Mouse (Mus musculus): ENCODE measurements around the gene Irf2bp2. TPM values are rescaled to one million over a fixed set of nuclear protein-coding genes. Genes with fewer than 3 reads are reported as not detected.
"Not testable (repeated sequence)": the region's sequence is repeated elsewhere in the genome, so short reads cannot be mapped to it uniquely, and the experiment has no call there.

The Irf2bp2 gene
- polyA plus RNA-seq, 1 experiment from 2014 or later: 9.0 TPM

DNA sequence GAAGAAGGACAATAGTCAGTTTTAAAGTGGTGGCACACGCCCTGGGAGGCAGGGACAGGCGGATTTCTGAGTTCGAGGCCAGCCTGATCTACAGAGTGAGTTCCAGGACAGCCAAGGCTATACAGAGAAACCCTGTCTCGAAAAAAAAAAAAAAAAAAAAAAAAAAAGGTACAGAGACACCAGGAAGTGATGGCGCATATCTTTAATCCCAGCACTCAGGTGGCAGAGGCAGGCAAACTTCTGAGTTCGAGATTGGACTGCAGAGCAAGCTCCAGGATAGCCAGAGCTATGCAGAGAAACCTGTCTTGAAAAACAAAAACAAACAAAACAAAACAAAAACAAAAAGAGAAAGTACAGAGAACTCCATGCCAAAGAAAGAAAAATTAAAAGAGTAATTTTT, 6.6 kb upstream of the Irf2bp2 start:
- not testable (repeated sequence) for H3K9me3 ChIP-seq; ATAC-seq (ENCODE audit: low FRiP score); H3K27me3 ChIP-seq; H3K36me3 ChIP-seq; H3K4me2 ChIP-seq; H3K4me3 ChIP-seq; H3K9ac ChIP-seq
- WGBS: 90% methylated on average over 6 of the region's 6 CpGs
- H3K27ac ChIP-seq: 0 out of 2 replicates have a peak overlapping the region, but pooled peaks have one; percentile 1
- peaks cover 57% of the 10 kb centered on the region for H3K4me1 ChIP-seq (replicated peaks)

DNA sequence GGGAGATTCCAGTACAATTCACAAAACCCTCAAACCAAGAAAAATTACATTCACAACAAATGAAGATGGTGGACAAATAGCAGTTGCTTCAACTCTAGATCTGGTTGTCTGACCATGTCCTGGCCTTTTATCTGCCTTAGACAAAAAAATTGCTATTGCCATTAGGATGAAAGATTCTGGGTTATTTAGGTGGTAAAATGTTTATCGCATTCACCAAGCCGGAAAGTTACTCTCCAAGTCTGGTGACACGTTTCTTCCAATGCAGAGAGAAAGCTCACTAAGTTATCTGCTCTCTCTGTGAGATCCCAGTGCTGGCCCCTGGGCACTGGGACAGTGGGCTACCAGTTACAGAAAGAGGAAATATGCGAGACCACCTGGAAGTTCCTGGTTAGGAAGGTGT, 5.5 kb upstream of the Irf2bp2 start:
- WGBS: 89% methylated on average over 4 of the region's 4 CpGs
- H3K4me1 ChIP-seq (replicated peaks): peaks cover 65% of the 10 kb centered on the region
- no peaks in the 10 kb centered on the region for H3K27me3 ChIP-seq
- H3K4me3 ChIP-seq: no peak overlapping the region
- no peak overlapping the region for H3K4me2 ChIP-seq
- H3K9ac ChIP-seq: no peak overlapping the region
- ATAC-seq (ENCODE audit: low FRiP score): no peak
- no peaks in the 10 kb centered on the region for H3K9me3 ChIP-seq
- no peak overlapping the region for H3K27ac ChIP-seq
- H3K36me3 ChIP-seq: no peaks in the 10 kb centered on the region

DNA sequence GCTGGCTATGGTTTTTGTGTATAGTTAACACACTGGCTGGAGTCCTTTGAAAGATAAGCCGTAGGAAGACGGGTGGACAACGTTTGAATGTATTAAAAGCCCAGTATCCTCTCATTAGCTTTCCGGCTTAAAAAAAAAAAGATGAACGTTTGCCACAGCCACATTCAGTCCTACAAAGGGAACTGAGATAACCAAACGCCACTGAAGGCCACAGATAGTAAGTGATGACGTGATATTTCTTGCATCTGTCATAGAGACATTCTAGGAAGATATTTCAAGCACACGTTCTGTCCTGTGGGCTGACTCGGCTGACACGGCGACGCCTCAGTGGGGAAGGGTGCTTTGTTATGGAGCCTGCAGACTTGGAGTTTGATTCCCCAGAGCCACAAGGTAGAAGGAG, 4.4 kb upstream of the Irf2bp2 start:
- H3K4me2 ChIP-seq: no peak overlapping the region
- no peak for ATAC-seq (ENCODE audit: low FRiP score)
- H3K27me3 ChIP-seq: no peaks in the 10 kb centered on the region
- WGBS: 58% methylated on average over 12 of the region's 12 CpGs
- no peaks in the 10 kb centered on the region for H3K9me3 ChIP-seq
- H3K27ac ChIP-seq: no peak overlapping the region
- H3K9ac ChIP-seq: no peak overlapping the region
- H3K4me1 ChIP-seq (replicated peaks): peaks cover 63% of the 10 kb centered on the region
- H3K4me3 ChIP-seq: no peak overlapping the region
- no peaks in the 10 kb centered on the region for H3K36me3 ChIP-seq

GRCm38 (mm10) chr8:126596721-126597120, 2.9 kb upstream of the Irf2bp2 start:
- no peak for ATAC-seq (ENCODE audit: low FRiP score)
- Histone ChIP-seq H3K4me3 (no peak overlapping the region), H3K27ac (peak overlapping the region; percentile 99), H3K4me1 (replicated peaks) (peaks cover 52% of the 10 kb centered on the region), H3K27me3 (no peaks in the 10 kb centered on the region), H3K9me3 (no peaks in the 10 kb centered on the region), H3K9ac (peak overlapping the region; percentile 93), H3K4me2 (peak overlapping the region; percentile 72; the same call in 1 of the 2 replicates), H3K36me3 (no peaks in the 10 kb centered on the region)
- WGBS: 81% methylated on average over 5 of the region's 5 CpGs

DNA sequence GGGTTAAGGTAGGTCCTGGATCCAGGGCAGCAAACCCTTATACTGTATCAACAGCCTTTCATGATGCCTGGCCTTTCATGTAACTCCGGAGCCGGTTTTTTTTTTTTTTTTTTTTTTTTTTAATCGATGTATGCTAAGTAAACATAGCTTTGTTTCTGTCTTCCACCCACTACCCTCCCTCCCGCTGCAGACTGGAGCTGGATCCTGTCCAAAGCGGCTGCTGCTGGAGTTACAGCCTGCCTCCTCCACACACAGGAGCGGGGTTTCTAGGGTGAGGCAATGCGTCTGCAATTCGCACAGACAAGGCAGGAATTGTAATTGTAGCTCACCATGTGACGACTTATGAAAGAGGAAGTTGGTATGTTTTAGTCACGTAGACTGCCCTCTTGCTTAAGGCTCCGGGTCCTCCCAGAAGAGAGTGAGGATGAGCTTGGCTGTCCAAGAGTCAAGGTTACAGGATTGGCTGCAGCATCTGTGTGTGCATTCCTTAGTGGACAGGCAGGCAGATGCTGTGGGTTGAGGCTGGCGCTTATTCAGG, 2.4 kb upstream of the Irf2bp2 start:
- peaks cover 4% of the 10 kb centered on the region for H3K36me3 ChIP-seq
- H3K27me3 ChIP-seq: no peaks in the 10 kb centered on the region
- H3K9me3 ChIP-seq: no peaks in the 10 kb centered on the region
- H3K27ac ChIP-seq: peak overlapping the region; percentile 99
- peak overlapping the region; percentile 100 for H3K4me3 ChIP-seq
- 16% methylated on average over 12 of the region's 12 CpGs for WGBS
- peak overlapping the region; percentile 93 for H3K9ac ChIP-seq
- ATAC-seq (ENCODE audit: low FRiP score): peak; percentile 21; the same call in 1 of the 2 replicates
- peaks cover 52% of the 10 kb centered on the region for H3K4me1 ChIP-seq (replicated peaks)
- peak overlapping the region; percentile 72 for H3K4me2 ChIP-seq

GRCm38 (mm10) chr8:126595204-126596061, 1.6 kb upstream of the Irf2bp2 start:
- H3K4me1 ChIP-seq (replicated peaks): peaks cover 50% of the 10 kb centered on the region

GRCm38 (mm10) chr8:126594481-126595000, 755 bp upstream of the Irf2bp2 start:
- Histone ChIP-seq H3K4me2 (peak overlapping the region; percentile 72), H3K9ac (peak overlapping the region; percentile 93), H3K4me1 (replicated peaks) (peaks cover 54% of the 10 kb centered on the region), H3K36me3 (peaks cover 7% of the 10 kb centered on the region), H3K27ac (peak overlapping the region; percentile 99), H3K9me3 (no peaks in the 10 kb centered on the region), H3K4me3 (peak overlapping the region; percentile 100), H3K27me3 (no peaks in the 10 kb centered on the region)
- under 1% methylated on average over 48 of the region's 48 CpGs for WGBS
- peak; percentile 92 for ATAC-seq (ENCODE audit: low FRiP score)

More at GRCm38 (mm10) chr8:126595204-126596061, 1.6 kb upstream of the Irf2bp2 start:
- 15% methylated on average over 16 of the region's 16 CpGs for WGBS
- Histone ChIP-seq H3K9me3 (no peaks in the 10 kb centered on the region), H3K9ac (peak overlapping the region; percentile 93), H3K27me3 (no peaks in the 10 kb centered on the region), H3K27ac (peak overlapping the region; percentile 99), H3K4me2 (peak overlapping the region; percentile 72), H3K4me3 (peak overlapping the region; percentile 100), H3K36me3 (peaks cover 7% of the 10 kb centered on the region)
- ATAC-seq (ENCODE audit: low FRiP score): 0 out of 2 replicates have a peak, but pooled peaks have one; percentile 1

DNA sequence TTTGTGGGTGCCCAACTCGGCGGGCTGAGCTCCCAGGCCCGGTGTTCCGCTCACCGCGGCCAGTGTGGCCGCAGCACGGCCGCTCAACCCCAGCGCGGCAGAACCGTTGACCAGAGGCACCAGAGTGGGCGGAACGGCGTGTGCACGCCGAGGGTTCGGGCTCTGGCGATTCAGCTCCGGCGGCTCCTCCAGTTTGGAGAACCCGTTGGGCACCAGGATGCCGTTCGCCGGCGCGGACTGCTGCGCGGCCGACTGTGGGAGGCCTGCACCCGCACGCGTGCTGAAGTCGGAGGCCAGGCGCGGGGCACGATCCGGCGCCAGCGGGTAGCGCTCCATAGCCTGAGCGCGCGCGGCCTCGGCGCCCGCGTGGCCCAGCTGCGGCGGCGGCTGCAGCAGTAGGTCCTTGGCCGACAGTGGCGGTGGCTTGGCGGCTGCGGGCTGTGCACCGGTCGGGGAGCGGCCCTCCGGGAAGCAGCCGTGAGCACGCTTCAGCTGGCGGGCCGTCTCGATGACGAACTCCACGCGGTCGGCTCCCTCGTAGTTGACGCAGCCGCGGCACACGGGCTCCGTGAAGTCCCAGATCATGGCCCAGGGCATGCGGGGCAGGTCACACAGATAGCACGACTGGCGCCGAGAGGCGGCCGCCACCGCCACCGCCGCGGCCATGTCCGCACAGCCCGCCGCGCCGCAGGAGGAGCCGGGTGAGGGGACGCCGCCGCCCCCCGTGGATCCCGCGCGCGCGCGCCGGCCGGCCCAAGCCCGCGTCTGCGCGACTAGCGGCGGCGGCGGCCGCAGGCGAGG, 815 bp downstream of the Irf2bp2 start:
- Histone ChIP-seq H3K36me3 (peaks cover 7% of the 10 kb centered on the region), H3K27me3 (no peaks in the 10 kb centered on the region), H3K9me3 (no peaks in the 10 kb centered on the region), H3K27ac (peak overlapping the region; percentile 99), H3K4me2 (peak overlapping the region; percentile 100), H3K4me1 (replicated peaks) (peaks cover 68% of the 10 kb centered on the region), H3K4me3 (peak overlapping the region; percentile 100), H3K9ac (peak overlapping the region; percentile 100)
- WGBS: under 1% methylated on average over 75 of the region's 113 CpGs
- ATAC-seq (ENCODE audit: low FRiP score): no peak

- peak overlapping the region; percentile 100 for H3K4me3 ChIP-seq
- peak overlapping the region; percentile 100 for H3K9ac ChIP-seq
- H3K4me1 ChIP-seq (replicated peaks): peaks cover 68% of the 10 kb centered on the region
- peak overlapping the region; percentile 99 for H3K27ac ChIP-seq
- H3K36me3 ChIP-seq: peaks cover 12% of the 10 kb centered on the region
- H3K4me2 ChIP-seq: peak overlapping the region; percentile 100
- WGBS: under 1% methylated on average over 41 of the region's 45 CpGs
- no peak for ATAC-seq (ENCODE audit: low FRiP score)
- no peaks in the 10 kb centered on the region for H3K27me3 ChIP-seq
- no peaks in the 10 kb centered on the region for H3K9me3 ChIP-seq
Measured at GRCm38 (mm10) chr8:126592381-126592770, 1.4 kb downstream of the Irf2bp2 start.

- 0% methylated on average over 9 of the region's 9 CpGs for WGBS
- no peaks in the 10 kb centered on the region for H3K27me3 ChIP-seq
- H3K9ac ChIP-seq: peak overlapping the region; percentile 100
- H3K4me2 ChIP-seq: peak overlapping the region; percentile 100
- no peaks in the 10 kb centered on the region for H3K9me3 ChIP-seq
- peaks cover 67% of the 10 kb centered on the region for H3K4me1 ChIP-seq (replicated peaks)
- H3K36me3 ChIP-seq: peaks cover 14% of the 10 kb centered on the region
- no peak for ATAC-seq (ENCODE audit: low FRiP score)
- peak overlapping the region; percentile 99 for H3K27ac ChIP-seq
- peak overlapping the region; percentile 100 for H3K4me3 ChIP-seq
Measured at GRCm38 (mm10) chr8:126591821-126592268, 1.9 kb downstream of the Irf2bp2 start.

GRCm38 (mm10) chr8:126591141-126591820, 2.5 kb downstream of the Irf2bp2 start:
- peaks cover 65% of the 10 kb centered on the region for H3K4me1 ChIP-seq (replicated peaks)
- peak overlapping the region; percentile 99 for H3K27ac ChIP-seq
- H3K36me3 ChIP-seq: peaks cover 18% of the 10 kb centered on the region
- peak overlapping the region; percentile 100 for H3K4me2 ChIP-seq
- 2% methylated on average over 20 of the region's 20 CpGs for WGBS
- ATAC-seq (ENCODE audit: low FRiP score): no peak
- no peaks in the 10 kb centered on the region for H3K9me3 ChIP-seq
- peak overlapping the region; percentile 100 for H3K9ac ChIP-seq
- H3K27me3 ChIP-seq: no peaks in the 10 kb centered on the region
- H3K4me3 ChIP-seq: peak overlapping the region; percentile 100

Data from hindbrain, embryonic 13.5 days (tissue).